Mouse (Mus musculus) adrenal gland, adult 8-10 months (tissue): ENCODE measurements at regions not wholly inside any gene's neighbourhood (a gene's known extent, or its start where the extent isn't known, plus 50 kb on each side); places are given as distances from the start of the nearest gene placed in this dataset.

Experiments used
- DNase-seq: peaks from one replicate; pipeline ENCODE4 v3.0.0; 2022

GRCm38 (mm10) chr6:31112293-31113077 is 153.6 kb upstream of the Klf14 start:
- no peak for DNase-seq

GRCm38 (mm10) chr6:31113558-31114326 is 154.9 kb upstream of the Klf14 start:
- DNase-seq = peak; percentile 72

- DNase-seq = no peak
Observed at GRCm38 (mm10) chr6:31114336-31115335, 155.8 kb upstream of the Klf14 start.

GRCm38 (mm10) chr6:31115566-31115965 is 156.7 kb upstream of the Klf14 start:
- DNase-seq = no peak

GRCm38 (mm10) chr6:31116365-31116764 is 157.5 kb upstream of the Klf14 start:
- no peak for DNase-seq

GRCm38 (mm10) chr6:31117666-31118065 is 158.8 kb upstream of the Klf14 start:
- no peak for DNase-seq

- no peak for DNase-seq
Observed at GRCm38 (mm10) chr6:31121008-31121407, 162.1 kb upstream of the Klf14 start.

- no peak for DNase-seq
Observed at GRCm38 (mm10) chr6:31122895-31123294, 164.0 kb upstream of the Klf14 start.

GRCm38 (mm10) chr6:31123342-31123990 is 164.6 kb upstream of the Klf14 start:
- no peak for DNase-seq

GRCm38 (mm10) chr6:31124076-31124475 is 165.2 kb upstream of the Klf14 start:
- no peak for DNase-seq

GRCm38 (mm10) chr6:31124872-31125271 is 166.0 kb upstream of the Klf14 start:
- no peak for DNase-seq

GRCm38 (mm10) chr6:31125328-31126118 is 166.6 kb upstream of the Klf14 start:
- DNase-seq = no peak

GRCm38 (mm10) chr6:31126131-31126871 is 167.4 kb upstream of the Klf14 start:
- no peak for DNase-seq

- no peak for DNase-seq
Observed at GRCm38 (mm10) chr6:31129170-31129569, 170.3 kb upstream of the Klf14 start.

- no peak for DNase-seq
Observed at GRCm38 (mm10) chr6:31129987-31130386, 171.1 kb upstream of the Klf14 start.

- DNase-seq = no peak
Observed at GRCm38 (mm10) chr6:31130522-31130921, 171.6 kb upstream of the Klf14 start.

GRCm38 (mm10) chr6:31131716-31132115 is 172.8 kb upstream of the Klf14 start:
- DNase-seq = no peak

- DNase-seq = no peak
Observed at GRCm38 (mm10) chr6:31132396-31133190, 173.7 kb upstream of the Klf14 start.

GRCm38 (mm10) chr6:31133896-31134735 is 175.2 kb upstream of the Klf14 start:
- DNase-seq = no peak
